Mouse (Mus musculus): ENCODE data around the gene Cysrt1. TPM values are rescaled to one million over a fixed set of nuclear protein-coding genes. Genes with fewer than 3 reads are reported as not detected.

The Cysrt1 gene
- polyA plus RNA-seq, 1 experiment from 2014 or later, result 0.48 TPM

- H3K27ac ChIP-seq (ENCODE audit: low read length), result peak within 1 kb of the TSS; percentile 94
- under 1% methylated on average over 44 of the region's 44 CpGs for WGBS
- H3K36me3 ChIP-seq (ENCODE audit: control insufficient read depth, insufficient read depth, low read length), result no peaks in the 10 kb centered on the region; the same call in 1 of the 2 replicates
- no peaks in the 10 kb centered on the region for H3K27me3 ChIP-seq (ENCODE audit: control insufficient read depth, insufficient read depth, low read depth, low read length)
- peak within 1 kb of the TSS; percentile 85 for H3K4me2 ChIP-seq (ENCODE audit: low read length)
- H3K4me1 ChIP-seq (ENCODE audit: control insufficient read depth, insufficient read depth, low read length), result peaks cover 34% of the 10 kb centered on the region
- H3K9ac ChIP-seq (ENCODE audit: low read depth, low read length), result peak within 1 kb of the TSS; percentile 90
- ATAC-seq, result peak; percentile 94
- H3K4me3 ChIP-seq (ENCODE audit: low read depth, low read length), result peak within 1 kb of the TSS; percentile 87
- H3K9me3 ChIP-seq (replicated peaks; ENCODE audit: control insufficient read depth, low read length, poor library complexity, severe bottlenecking), result no peaks in the 10 kb centered on the region
Measured at GRCm38 (mm10) chr2:25211121-25211670, 31.1 kb downstream of the Cysrt1 start, which contains the start of gene Nelfb. Gene Nelfb, minus strand, starts transcription at chr2:25211489.

DNA sequence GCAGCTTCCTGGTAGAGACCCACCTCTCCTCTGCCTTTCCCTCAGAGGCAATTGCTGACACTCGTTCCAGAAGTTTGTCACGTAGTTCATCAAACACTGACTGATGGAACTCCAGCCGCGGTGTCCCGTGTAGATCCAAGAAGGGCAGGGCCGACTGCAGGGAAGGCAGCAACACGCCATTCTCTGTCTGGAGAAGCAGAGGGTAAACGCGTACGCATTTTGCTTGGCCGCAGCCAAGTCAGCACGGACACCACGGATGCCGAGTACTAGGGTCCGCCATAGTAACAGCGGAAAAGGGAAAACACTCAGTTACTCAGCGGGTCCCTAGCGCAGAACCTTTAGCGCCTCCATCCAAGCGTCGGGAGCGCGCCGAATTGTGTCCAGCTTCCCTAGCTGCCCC lies 31.6 kb downstream of the Cysrt1 start:
- H3K9ac ChIP-seq (ENCODE audit: low read depth, low read length), result peak overlapping the region; percentile 90
- H3K9me3 ChIP-seq (replicated peaks; ENCODE audit: control insufficient read depth, low read length, poor library complexity, severe bottlenecking), result no peaks in the 10 kb centered on the region
- peak overlapping the region; percentile 94 for H3K27ac ChIP-seq (ENCODE audit: low read length)
- H3K4me2 ChIP-seq (ENCODE audit: low read length), result peak overlapping the region; percentile 85
- H3K4me1 ChIP-seq (ENCODE audit: control insufficient read depth, insufficient read depth, low read length), result peaks cover 34% of the 10 kb centered on the region
- peak; percentile 53 for ATAC-seq
- peak overlapping the region; percentile 87 for H3K4me3 ChIP-seq (ENCODE audit: low read depth, low read length)
- 0% methylated on average over 24 of the region's 24 CpGs for WGBS
- no peaks in the 10 kb centered on the region for H3K27me3 ChIP-seq (ENCODE audit: control insufficient read depth, insufficient read depth, low read depth, low read length)
- no peaks in the 10 kb centered on the region; the same call in 1 of the 2 replicates for H3K36me3 ChIP-seq (ENCODE audit: control insufficient read depth, insufficient read depth, low read length)

DNA sequence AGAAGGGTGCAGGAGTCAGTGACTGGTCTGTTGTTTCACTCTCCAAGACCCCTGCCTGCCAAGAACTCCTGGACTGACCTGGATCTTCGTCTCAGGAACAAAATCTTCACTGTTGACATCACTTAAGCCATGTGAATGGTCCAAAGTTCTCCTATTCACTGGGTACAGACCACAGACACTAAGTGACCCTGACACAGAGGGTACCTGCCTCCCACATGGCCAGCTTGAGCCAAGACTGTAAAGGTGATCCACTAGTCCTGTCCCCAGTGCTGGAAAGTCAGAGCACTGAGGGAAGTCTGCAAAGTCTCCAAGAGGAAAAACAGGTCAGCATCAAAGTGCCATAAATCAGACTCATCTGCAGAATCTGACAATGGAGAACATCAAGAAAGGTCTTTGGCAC lies 34.7 kb downstream of the Cysrt1 start:
- H3K27me3 ChIP-seq (ENCODE audit: control insufficient read depth, insufficient read depth, low read depth, low read length), result no peaks in the 10 kb centered on the region
- WGBS, result 88% methylated on average over 1 of the region's 1 CpGs
- H3K4me2 ChIP-seq (ENCODE audit: low read length), result no peak overlapping the region
- H3K9me3 ChIP-seq (replicated peaks; ENCODE audit: control insufficient read depth, low read length, poor library complexity, severe bottlenecking), result no peaks in the 10 kb centered on the region
- no peak overlapping the region for H3K27ac ChIP-seq (ENCODE audit: low read length)
- no peak overlapping the region for H3K4me3 ChIP-seq (ENCODE audit: low read depth, low read length)
- ATAC-seq, result no peak
- H3K4me1 ChIP-seq (ENCODE audit: control insufficient read depth, insufficient read depth, low read length), result peaks cover 34% of the 10 kb centered on the region
- peaks cover 12% of the 10 kb centered on the region for H3K36me3 ChIP-seq (ENCODE audit: control insufficient read depth, insufficient read depth, low read length)
- H3K9ac ChIP-seq (ENCODE audit: low read depth, low read length), result no peak overlapping the region

- WGBS, result 61% methylated on average over 4 of the region's 4 CpGs
- Histone ChIP-seq H3K4me1 (ENCODE audit: control insufficient read depth, insufficient read depth, low read length) (peaks cover 13% of the 10 kb centered on the region; the same call in 1 of the 2 replicates), H3K27ac (ENCODE audit: low read length) (no peak overlapping the region), H3K9me3 (replicated peaks; ENCODE audit: control insufficient read depth, low read length, poor library complexity, severe bottlenecking) (no peaks in the 10 kb centered on the region), H3K36me3 (ENCODE audit: control insufficient read depth, insufficient read depth, low read length) (peaks cover 31% of the 10 kb centered on the region), H3K4me2 (ENCODE audit: low read length) (no peak overlapping the region), H3K9ac (ENCODE audit: low read depth, low read length) (no peak overlapping the region), H3K4me3 (ENCODE audit: low read depth, low read length) (no peak overlapping the region), H3K27me3 (ENCODE audit: control insufficient read depth, insufficient read depth, low read depth, low read length) (no peaks in the 10 kb centered on the region)
- ATAC-seq, result no peak
Measured at GRCm38 (mm10) chr2:25203631-25204214, 38.5 kb downstream of the Cysrt1 start.

GRCm38 (mm10) chr2:25200631-25201030 lies 41.6 kb downstream of the Cysrt1 start:
- Histone ChIP-seq H3K27ac (ENCODE audit: low read length) (no peak overlapping the region), H3K4me1 (ENCODE audit: control insufficient read depth, insufficient read depth, low read length) (no peaks in the 10 kb centered on the region), H3K36me3 (ENCODE audit: control insufficient read depth, insufficient read depth, low read length) (peaks cover 31% of the 10 kb centered on the region), H3K27me3 (ENCODE audit: control insufficient read depth, insufficient read depth, low read depth, low read length) (peaks cover 13% of the 10 kb centered on the region), H3K9me3 (replicated peaks; ENCODE audit: control insufficient read depth, low read length, poor library complexity, severe bottlenecking) (no peaks in the 10 kb centered on the region), H3K4me3 (ENCODE audit: low read depth, low read length) (no peak overlapping the region), H3K4me2 (ENCODE audit: low read length) (no peak overlapping the region), H3K9ac (ENCODE audit: low read depth, low read length) (no peak overlapping the region)
- WGBS, result 93% methylated on average over 2 of the region's 2 CpGs
- no peak for ATAC-seq

GRCm38 (mm10) chr2:25197946-25198345 lies 44.3 kb downstream of the Cysrt1 start:
- ATAC-seq, result no peak
- Histone ChIP-seq H3K27me3 (ENCODE audit: control insufficient read depth, insufficient read depth, low read depth, low read length) (peaks cover 21% of the 10 kb centered on the region), H3K9me3 (replicated peaks; ENCODE audit: control insufficient read depth, low read length, poor library complexity, severe bottlenecking) (no peaks in the 10 kb centered on the region), H3K4me2 (ENCODE audit: low read length) (no peak overlapping the region), H3K4me1 (ENCODE audit: control insufficient read depth, insufficient read depth, low read length) (no peaks in the 10 kb centered on the region; the same call in 1 of the 2 replicates), H3K36me3 (ENCODE audit: control insufficient read depth, insufficient read depth, low read length) (peaks cover 22% of the 10 kb centered on the region), H3K9ac (ENCODE audit: low read depth, low read length) (no peak overlapping the region), H3K27ac (ENCODE audit: low read length) (no peak overlapping the region), H3K4me3 (ENCODE audit: low read depth, low read length) (no peak overlapping the region)

DNA sequence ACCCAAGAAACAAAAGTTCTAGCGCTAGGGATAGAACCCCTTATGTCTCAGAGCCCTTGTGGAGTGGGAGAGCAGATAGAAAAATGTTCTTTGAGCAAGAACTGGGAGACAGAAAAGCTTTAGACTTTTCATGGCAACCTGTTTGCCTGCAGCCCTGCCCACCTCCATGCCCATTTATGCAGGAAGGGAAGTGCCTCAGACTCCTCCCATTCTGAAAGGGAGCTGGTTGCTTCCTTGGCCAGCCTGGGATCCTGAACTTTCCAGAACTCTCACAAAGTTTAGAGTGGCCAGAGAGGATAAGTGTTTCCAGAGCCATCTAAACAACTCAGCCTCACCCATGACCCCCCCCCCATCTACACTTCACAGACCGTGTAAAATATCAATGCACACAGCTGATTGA lies 45.1 kb downstream of the Cysrt1 start:
- WGBS, result 19% methylated on average over 2 of the region's 2 CpGs
- Histone ChIP-seq H3K9me3 (replicated peaks; ENCODE audit: control insufficient read depth, low read length, poor library complexity, severe bottlenecking) (no peaks in the 10 kb centered on the region), H3K36me3 (ENCODE audit: control insufficient read depth, insufficient read depth, low read length) (peaks cover 17% of the 10 kb centered on the region), H3K4me1 (ENCODE audit: control insufficient read depth, insufficient read depth, low read length) (no peaks in the 10 kb centered on the region; the same call in 1 of the 2 replicates), H3K4me2 (ENCODE audit: low read length) (no peak overlapping the region), H3K9ac (ENCODE audit: low read depth, low read length) (no peak overlapping the region), H3K27me3 (ENCODE audit: control insufficient read depth, insufficient read depth, low read depth, low read length) (peaks cover 21% of the 10 kb centered on the region), H3K4me3 (ENCODE audit: low read depth, low read length) (no peak overlapping the region), H3K27ac (ENCODE audit: low read length) (no peak overlapping the region)
- no peak for ATAC-seq

DNA sequence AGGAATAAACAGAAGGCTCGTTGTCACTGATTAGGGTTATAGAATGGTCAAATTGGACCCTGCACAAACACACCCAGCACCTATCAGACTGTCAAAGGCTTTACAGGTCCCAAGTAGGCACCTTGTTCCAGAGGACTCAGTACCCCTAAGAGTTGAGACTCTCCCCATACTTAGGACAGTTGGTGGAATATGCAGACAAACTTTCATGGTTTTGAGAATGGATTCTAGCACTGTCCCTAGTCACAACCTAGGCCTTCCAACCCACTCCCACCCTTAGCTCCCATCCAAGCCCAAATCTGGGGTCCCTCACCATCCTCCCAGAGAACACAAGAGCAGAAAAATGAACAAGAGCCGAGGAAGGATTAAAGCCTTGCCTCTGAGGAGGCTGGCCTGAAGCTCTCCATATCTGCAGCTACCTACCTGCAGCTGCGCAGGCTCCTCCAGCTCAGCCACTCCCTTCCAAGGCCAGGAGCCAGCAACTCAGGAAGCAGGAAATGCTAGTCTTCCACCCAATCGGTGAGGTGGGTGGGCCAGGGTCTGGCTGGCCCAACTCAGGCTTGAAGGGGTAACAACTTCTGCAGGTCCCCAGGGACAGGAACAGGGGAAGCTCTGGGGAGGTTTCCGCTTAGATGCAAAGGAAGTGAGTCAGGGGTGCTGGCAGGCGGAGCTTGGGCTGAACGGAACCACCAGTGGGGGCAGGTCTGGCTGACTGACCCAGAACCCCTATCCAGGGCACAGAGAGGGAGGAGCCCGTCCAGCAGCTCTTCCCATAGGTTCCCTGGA lies 45.9 kb downstream of the Cysrt1 start, which contains the start of gene Tor4a:
TSS of gene Tor4a (minus strand) at position 715 of the 783 bp plus-strand sequence.
- Histone ChIP-seq H3K4me3 (ENCODE audit: low read depth, low read length) (no peak within 1 kb of the TSS), H3K9me3 (replicated peaks; ENCODE audit: control insufficient read depth, low read length, poor library complexity, severe bottlenecking) (no peaks in the 10 kb centered on the region), H3K27ac (ENCODE audit: low read length) (no peak within 1 kb of the TSS), H3K9ac (ENCODE audit: low read depth, low read length) (no peak within 1 kb of the TSS), H3K36me3 (ENCODE audit: control insufficient read depth, insufficient read depth, low read length) (peaks cover 17% of the 10 kb centered on the region), H3K4me1 (ENCODE audit: control insufficient read depth, insufficient read depth, low read length) (no peaks in the 10 kb centered on the region; the same call in 1 of the 2 replicates), H3K27me3 (ENCODE audit: control insufficient read depth, insufficient read depth, low read depth, low read length) (peaks cover 21% of the 10 kb centered on the region), H3K4me2 (ENCODE audit: low read length) (no peak within 1 kb of the TSS)
- 11% methylated on average over 8 of the region's 8 CpGs for WGBS
- ATAC-seq, result no peak
